Mouse (Mus musculus) layer of hippocampus, adult 11-12 months (tissue): ENCODE measurements around the gene Epor.
A peak's percentile ranks its signal among the peaks of the same experiment; 100 is the strongest.

Experiments used
- DNase-seq: peaks from one replicate; pipeline ENCODE4 v3.0.0; 2022; ENCODE audit warnings: low spot score

Epor gene

DNA sequence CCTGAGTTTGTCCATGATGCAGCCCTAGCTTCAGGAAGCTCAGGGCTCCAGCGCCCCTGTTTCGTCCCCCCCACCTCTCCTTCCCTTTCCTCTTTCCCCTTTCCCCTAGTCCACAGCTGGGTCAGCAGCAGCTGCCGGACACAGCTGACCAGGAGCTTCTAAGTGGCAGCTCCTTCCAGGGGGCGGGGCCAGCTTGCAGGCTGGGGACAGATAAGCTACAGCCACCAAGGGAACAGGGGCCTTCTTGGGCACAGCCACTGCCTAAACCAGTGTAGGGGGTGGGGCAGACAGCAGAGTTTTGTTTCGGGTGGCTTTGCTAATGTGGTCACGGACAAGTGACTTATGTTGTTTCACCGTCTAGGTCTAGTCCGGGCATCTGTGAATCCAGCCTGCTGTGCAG is at the start of gene Epor:
Gene Epor (minus strand): TSS at position 90 of the 400 bp plus-strand sequence.
- DNase-seq: no peak

DNA sequence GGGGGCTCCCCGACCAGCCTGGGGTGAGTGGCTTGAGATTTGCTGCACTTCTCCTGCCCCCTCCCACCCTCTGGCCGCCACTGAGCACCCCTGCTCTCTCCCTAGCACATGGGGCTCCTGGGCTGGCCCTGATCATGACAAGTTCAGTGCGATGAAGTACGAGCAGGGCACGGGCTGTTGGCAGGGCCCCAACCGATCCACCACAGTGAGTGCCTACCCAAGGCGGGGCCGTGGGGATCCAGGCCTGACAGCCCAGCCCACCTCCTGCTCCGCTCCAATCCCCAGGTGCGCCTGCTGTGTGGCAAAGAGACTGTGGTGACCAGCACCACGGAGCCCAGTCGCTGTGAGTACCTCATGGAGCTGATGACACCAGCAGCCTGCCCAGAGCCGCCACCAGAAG is 49.4 kb upstream of the Epor start:
- DNase-seq: no peak

- no peak for DNase-seq
These were observed 47.7 kb upstream of the Epor start for GRCm38 (mm10) chr9:22011055-22011454.

DNA sequence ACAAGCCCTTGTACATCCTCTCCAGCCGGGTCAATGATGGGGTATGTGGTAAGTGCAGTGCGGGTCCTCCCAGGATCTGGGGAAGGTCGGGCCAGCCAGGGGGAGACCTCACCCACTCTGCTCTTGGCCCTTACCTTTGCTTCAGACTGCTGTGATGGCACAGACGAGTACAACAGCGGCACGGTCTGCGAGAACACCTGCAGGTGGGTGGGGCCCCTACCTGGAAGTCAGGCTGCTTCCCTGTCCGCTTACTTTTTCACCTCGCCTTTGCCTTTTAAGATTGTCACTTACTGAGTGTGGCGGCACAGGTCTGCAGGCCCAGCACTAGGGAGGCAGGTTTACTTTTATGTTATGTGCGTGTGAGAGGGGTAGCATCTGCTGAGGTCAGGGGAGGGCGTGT is 41.2 kb upstream of the Epor start:
- no peak for DNase-seq

DNA sequence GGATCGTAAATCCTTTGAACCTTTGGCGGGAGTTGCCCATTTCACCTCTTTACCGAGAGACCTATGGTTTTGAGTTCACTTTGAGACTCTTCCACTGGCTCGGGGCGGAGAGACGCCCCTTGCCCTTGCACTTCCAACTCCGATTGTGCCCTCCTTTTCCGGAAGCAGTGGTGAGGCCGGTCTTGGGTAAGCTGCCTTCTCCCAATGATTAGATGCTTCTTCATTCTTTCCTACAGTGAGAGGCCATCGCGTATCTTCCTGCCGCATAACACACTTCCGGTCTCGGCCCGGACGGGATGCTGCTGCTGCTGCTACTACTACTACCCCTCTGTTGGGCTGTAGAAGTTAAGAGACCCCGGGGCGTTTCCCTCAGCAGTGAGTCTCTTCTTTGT is 39.9 kb upstream of the Epor start:
- DNase-seq: peak; percentile 61

DNA sequence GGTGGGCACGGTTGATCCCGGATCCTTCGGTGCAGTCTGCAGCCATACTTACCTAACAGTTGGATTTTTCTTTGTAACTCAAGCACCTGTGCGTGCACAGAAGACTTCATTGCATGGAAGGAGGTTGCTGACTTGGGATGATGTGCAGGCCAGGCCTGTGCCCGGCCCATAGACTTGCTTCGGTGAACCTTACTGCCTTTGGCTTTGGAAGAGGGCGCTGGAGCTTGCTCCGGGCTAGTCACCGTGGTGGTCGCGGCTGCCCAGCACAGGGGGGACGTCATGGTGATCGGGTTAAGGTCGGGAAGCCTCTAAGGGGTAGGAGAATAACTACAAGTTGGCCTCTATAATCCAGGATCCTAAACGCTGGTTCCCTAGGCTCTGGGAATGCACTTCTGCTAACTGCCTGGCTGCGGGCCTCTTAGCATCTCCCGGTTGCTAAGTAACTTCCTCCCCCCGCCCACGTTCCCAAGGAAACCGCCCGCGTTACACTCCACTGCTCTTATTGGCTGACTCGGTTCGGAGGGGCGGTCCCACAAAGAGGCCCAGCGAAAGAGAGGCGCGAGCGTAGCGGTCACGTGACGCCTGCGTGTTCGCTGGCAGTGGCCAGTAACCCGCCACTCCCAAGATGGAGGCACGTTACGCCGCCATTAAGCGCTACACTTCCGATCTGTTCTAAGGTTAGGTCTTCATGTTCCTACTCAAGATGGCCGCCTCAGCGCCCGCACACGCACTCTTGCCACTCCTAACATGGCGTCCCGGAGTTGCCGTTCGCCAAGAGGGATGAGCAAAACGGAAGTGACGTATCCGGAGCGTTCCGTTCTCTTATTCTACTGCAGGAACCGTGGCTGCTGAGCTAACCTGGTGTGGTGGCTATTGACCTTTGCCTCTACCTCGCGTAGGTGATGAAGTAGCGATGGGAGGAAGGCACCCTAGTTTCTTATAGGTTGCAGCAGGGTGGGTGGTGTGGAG is 39.2 kb upstream of the Epor start, which contains the start of the genes Ccdc151 and Prkcsh:
Gene Ccdc151 (minus strand): TSS at position 441 of the 969 bp plus-strand sequence.
Gene Prkcsh (plus strand): TSS at position 613 of the 969 bp plus-strand sequence.
- peak; percentile 100 for DNase-seq

DNA sequence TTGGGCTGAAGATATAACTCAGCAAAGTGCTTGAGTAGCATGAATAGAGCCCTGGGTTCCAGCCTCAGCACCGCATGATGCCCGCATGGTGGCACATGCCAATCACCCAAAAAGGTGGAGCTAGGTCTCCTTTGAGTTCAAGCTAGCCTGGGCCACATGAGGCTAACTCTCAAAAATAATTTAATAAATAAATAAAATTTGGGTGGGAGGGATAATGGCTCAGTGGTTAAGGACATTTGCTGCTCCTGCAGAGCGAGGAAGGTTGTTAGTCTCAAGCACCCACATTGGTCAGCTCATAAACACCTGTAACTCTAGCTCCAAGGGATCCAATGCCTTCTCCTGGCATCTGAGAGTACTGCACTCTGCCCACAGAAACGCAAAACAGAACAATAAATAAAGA is 38.3 kb upstream of the Epor start:
- DNase-seq: no peak

DNA sequence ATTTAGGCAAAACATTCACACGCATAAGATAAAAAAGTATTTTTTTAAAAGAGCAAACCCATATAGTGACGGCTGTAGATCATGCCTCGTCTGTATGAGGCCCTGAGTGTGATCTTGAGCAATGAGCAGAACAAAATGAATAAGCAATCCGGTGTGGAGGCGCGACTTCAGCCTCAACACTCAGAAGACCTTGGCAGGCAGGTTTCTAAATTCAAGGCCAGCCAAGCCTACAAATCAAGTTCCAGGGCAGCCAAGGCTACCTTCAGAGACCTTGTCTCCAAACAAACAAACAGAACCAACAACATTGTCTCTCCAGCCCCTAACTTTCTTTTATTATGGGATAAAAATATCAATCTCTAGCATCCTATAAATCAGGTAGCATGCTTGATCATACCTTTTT is 37.0 kb upstream of the Epor start:
- no peak for DNase-seq

DNA sequence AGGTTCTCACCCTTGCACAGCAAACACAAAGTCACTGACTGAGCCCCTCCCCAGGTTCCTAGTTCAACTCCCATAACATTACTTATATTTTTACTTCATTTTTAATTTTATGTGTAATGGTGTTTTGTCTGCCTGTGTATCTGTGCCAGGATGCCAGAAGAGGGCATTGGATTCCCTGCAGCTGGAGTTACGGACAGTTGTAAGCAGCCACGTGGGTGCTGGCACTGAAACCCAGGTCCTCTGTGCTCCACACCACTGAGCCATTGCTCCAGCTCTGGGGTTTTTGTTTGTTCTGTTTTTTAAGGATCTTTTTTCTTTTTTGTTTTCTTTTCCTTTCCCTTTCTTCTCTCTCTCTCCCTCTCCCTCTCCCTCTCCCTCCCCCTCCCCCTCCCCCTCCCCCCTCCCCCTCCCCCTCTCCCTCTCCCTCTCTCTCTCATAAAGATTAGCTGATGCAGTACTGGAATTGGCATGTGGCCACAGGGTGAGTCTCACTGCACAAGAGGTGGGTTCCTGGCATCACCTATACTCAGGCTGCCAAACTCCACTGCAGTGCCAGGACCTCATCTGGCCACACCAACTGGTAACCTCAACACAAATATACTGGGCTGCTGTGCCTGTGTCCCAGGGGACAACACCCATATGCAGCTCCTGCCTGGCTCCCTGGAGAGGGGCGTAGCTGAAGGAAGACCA is 33.0 kb upstream of the Epor start:
- DNase-seq: no peak

DNA sequence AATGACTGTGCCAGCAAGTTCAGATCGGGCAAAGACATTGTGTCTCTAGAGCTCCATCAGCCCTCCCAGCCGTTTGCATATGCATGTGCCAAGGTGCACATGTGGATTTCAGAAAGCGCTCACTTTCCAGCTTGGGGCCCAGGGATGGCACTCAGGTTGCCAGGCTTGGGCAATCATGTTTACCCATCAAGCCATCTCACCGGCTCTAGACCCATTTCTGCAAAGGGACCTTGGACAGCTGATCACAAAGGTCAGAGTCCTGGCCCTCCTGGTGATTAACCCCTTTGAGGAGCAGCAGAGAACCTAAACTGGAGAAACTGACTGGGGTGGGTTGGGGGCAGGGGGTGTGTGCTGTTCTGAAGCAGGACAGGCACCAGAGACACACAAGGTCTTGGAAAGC is 28.9 kb upstream of the Epor start:
- DNase-seq: no peak

GRCm38 (mm10) chr9:21989230-21990110 is 26.2 kb upstream of the Epor start, which contains the start of gene Rgl3:
Gene Rgl3, minus strand, starts transcription at chr9:21989446.
- no peak for DNase-seq

DNA sequence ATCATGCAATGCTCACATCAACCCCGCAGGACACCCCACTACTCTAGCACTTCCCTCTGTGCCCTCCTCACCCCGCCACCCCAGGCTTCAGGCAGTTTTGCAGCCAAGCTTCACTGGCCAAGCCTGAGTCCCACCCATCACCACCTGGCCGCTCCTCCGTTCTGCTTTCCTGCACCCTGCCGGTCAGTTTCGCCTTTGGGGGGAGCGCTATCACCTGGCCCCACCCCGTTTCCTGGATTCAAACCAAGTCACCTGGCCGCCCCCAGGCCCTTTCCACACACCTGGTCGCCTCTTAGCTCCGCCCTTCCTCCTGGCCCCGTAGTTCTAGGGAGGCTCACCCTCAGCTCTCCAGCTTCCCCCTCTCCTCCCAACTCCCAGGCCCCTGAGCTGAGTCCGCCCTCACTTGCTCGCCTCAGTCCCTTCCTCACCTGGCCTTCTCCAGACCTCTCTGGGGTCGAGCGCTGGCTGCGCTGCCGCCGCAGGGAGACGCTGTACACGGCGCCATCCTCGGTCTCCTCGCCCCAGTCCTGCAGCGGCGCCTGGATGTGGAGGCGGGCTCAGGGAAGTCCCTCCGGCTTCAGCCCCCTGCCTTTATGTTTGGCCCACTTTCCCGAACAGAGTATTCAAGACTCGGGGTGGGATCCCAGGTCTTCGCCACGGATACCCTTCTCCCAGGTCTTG is 25.3 kb upstream of the Epor start:
- DNase-seq: no peak

DNA sequence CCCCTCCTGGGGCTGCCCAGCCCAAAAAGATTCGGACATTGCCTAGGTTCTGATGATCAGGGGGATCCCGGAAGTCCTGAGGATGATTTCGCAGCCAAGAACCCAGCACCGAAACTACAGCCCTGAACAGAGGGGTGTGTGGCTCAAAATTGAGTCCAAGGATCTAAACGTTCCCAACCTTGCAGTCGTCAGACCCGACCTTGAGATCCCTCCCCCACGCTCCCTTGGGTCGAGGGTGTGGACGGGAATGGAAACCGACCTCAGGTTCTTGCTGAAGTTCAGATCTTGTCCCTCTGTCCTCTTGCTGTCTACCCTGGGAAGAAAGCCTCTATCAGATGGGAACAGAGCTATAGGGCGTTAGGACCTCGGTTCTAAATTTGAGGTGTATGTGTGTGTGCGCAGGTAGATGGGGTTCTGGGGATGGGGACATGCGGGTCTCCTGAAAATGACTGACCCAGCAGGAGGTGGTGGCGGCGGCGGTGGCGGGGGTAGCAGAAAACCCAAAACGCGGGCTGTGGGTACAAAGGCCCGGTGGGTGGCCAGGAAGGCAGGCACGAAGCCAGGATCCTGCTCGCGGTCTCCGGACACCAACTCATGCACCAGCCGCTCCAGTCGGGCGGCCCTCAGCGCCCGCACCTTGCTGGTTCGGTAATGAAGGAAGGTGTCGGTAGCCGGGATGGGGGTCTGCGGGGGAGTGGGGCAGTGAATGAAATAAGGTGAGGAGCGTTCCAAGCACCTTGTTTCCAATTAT is 24.5 kb upstream of the Epor start:
- no peak for DNase-seq

GRCm38 (mm10) chr9:21983911-21984310 is 20.6 kb upstream of the Epor start:
- DNase-seq: no peak

DNA sequence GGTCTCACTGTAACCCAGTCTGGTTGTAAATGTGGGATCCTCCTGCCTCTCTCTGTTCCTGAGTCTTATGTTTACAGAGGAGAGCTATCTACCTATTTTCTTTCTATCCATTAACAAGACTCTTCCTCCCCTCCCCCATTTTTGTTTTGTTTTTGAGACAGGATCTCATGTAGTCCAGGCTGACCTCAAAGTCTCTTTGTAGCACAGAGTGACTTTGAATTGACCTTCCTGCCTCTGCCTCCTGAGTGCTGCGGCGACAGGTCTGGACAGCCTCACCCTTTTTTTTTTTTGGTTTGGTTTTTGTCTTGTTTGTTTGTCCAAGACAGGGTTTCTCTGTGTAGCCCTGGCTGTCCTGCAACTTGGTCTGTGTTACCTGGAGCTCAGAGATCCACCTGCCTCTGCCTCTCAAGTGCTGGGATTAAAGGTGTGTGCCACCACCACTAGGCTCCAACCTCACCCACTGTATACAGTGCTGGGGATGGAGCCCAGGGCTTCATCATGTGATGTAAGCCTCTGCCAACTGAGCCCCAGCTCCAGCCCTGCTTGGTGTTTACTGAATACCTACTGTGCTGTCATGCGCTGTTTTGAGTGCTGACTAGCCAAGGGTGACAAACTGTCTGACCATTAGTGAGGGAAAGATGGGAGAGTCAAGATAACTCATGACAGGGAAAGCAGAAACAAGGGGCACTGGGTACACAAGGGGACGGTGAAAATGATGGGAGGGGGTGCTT is 15.3 kb upstream of the Epor start:
- no peak for DNase-seq

GRCm38 (mm10) chr9:21977972-21978371 is 14.7 kb upstream of the Epor start:
- DNase-seq: no peak

- no peak for DNase-seq
These were observed 14.0 kb upstream of the Epor start for GRCm38 (mm10) chr9:21977331-21977730.

DNA sequence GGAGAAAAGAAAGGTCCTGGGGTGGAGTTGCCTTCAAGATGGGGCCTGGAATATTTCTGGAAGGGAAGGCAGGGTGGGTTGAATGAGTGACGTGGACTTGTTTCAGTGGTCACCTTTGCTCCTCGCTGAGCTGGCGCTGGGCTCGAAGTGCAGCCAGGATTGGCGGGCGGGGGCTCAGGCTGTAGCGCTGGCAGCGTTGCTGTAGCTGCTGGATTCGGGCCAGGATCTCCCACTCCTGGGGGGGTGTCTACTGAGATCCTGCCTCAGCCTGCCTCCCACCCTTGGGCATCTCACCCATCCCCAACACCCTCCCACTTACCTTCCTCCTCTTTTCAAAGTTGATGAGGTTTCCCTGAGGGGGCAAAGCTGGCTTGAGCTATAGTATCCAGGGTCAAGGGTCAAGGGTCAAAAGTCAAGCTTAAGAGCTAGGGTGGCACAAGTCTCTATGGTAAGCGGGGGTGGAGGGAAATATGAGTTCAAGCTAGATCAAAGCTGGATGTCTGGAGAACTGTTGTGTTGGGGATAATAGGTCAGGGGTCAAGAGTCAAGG is 13.4 kb upstream of the Epor start:
- DNase-seq: no peak

DNA sequence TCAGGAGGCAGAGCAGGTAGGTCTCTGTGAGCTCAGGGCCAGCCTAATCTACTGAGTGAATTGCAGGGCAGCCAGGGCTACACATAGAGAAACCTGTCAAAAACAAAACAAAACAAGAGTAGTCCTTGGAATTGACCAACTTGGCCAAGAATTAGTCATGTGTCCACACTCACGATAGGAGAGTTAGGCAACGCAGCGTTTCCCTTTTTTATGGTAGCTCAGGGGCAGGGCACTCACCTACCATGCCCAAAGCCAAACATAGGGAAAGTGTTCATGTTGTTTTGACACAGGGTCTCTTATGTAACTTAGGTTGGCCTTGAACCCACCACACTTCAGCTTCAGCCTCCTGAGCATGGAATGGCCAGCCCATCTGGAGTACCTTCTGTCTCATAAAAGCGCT is 6.0 kb upstream of the Epor start:
- no peak for DNase-seq

GRCm38 (mm10) chr9:21968883-21969282 is 5.6 kb upstream of the Epor start:
- no peak for DNase-seq
